Mouse (Mus musculus): ENCODE measurements at regions not wholly inside any gene's neighbourhood (a gene's known extent, or its start where the extent isn't known, plus 50 kb on each side); places are given as distances from the start of the nearest gene placed in this dataset.

GRCm38 (mm10) chr8:56682564-56682963, 131.7 kb downstream of the Fbxo8 start:
- Histone ChIP-seq H3K27ac (no peak overlapping the region), H3K4me3 (no peak overlapping the region), H3K27me3 (replicated peaks) (no peaks in the 10 kb centered on the region), H3K9ac (no peak overlapping the region), H3K9me3 (no peaks in the 10 kb centered on the region), H3K36me3 (no peaks in the 10 kb centered on the region), H3K4me1 (no peaks in the 10 kb centered on the region), H3K4me2 (replicated peaks) (no peak overlapping the region)
- no peak for ATAC-seq (ENCODE audit: low FRiP score, low read depth)
- 32% methylated on average over 3 of the region's 3 CpGs for WGBS

- Histone ChIP-seq H3K27ac (no peak overlapping the region), H3K27me3 (replicated peaks) (no peaks in the 10 kb centered on the region), H3K9me3 (no peaks in the 10 kb centered on the region), H3K9ac (no peak overlapping the region), H3K4me2 (replicated peaks) (no peak overlapping the region), H3K4me3 (no peak overlapping the region), H3K36me3 (no peaks in the 10 kb centered on the region), H3K4me1 (no peaks in the 10 kb centered on the region)
- ATAC-seq (ENCODE audit: low FRiP score, low read depth) = no peak
- 93% methylated on average over 7 of the region's 7 CpGs for WGBS
Measured at GRCm38 (mm10) chr8:56684352-56684751, 133.5 kb downstream of the Fbxo8 start.

GRCm38 (mm10) chr8:56695436-56695835, 144.5 kb downstream of the Fbxo8 start:
- Histone ChIP-seq H3K4me3 (no peak overlapping the region), H3K9ac (no peak overlapping the region), H3K9me3 (no peaks in the 10 kb centered on the region), H3K27ac (no peak overlapping the region), H3K4me2 (replicated peaks) (no peak overlapping the region), H3K27me3 (replicated peaks) (no peaks in the 10 kb centered on the region), H3K4me1 (no peaks in the 10 kb centered on the region), H3K36me3 (no peaks in the 10 kb centered on the region)
- 90% methylated on average over 1 of the region's 1 CpGs for WGBS
- no peak for ATAC-seq (ENCODE audit: low FRiP score, low read depth)

- no peak overlapping the region for H3K27ac ChIP-seq
- no peak overlapping the region for H3K9ac ChIP-seq
- H3K4me1 ChIP-seq = no peaks in the 10 kb centered on the region
- no peaks in the 10 kb centered on the region for H3K27me3 ChIP-seq (replicated peaks)
- no peak overlapping the region for H3K4me3 ChIP-seq
- H3K9me3 ChIP-seq = no peaks in the 10 kb centered on the region
- no peak for ATAC-seq (ENCODE audit: low FRiP score, low read depth)
- no peak overlapping the region for H3K4me2 ChIP-seq (replicated peaks)
- no peaks in the 10 kb centered on the region for H3K36me3 ChIP-seq
- 82% methylated on average over 2 of the region's 2 CpGs for WGBS
Measured at GRCm38 (mm10) chr8:56700580-56701145, 149.8 kb downstream of the Fbxo8 start.

- Histone ChIP-seq H3K4me2 (replicated peaks) (no peak overlapping the region), H3K4me3 (no peak overlapping the region), H3K36me3 (no peaks in the 10 kb centered on the region), H3K27me3 (replicated peaks) (no peaks in the 10 kb centered on the region), H3K27ac (no peak overlapping the region), H3K4me1 (peaks cover 5% of the 10 kb centered on the region; the same call in 1 of the 2 replicates), H3K9ac (no peak overlapping the region), H3K9me3 (no peaks in the 10 kb centered on the region)
- no peak; the same call in 1 of the 2 replicates for ATAC-seq (ENCODE audit: low FRiP score, low read depth)
- WGBS = 60% methylated on average over 10 of the region's 10 CpGs
Measured at GRCm38 (mm10) chr8:56706377-56706776, 155.5 kb downstream of the Fbxo8 start.

- H3K36me3 ChIP-seq = no peaks in the 10 kb centered on the region
- H3K27ac ChIP-seq = no peak overlapping the region
- ATAC-seq (ENCODE audit: low FRiP score, low read depth) = peak; percentile 54; the same call in 1 of the 2 replicates
- 36% methylated on average over 14 of the region's 14 CpGs for WGBS
- H3K4me3 ChIP-seq = no peak overlapping the region
- peak overlapping the region; percentile 27; the same call in 1 of the 2 replicates for H3K4me2 ChIP-seq (replicated peaks)
- H3K9ac ChIP-seq = no peak overlapping the region
- peaks cover 5% of the 10 kb centered on the region; the same call in 1 of the 2 replicates for H3K4me1 ChIP-seq
- H3K27me3 ChIP-seq (replicated peaks) = no peaks in the 10 kb centered on the region
- no peaks in the 10 kb centered on the region for H3K9me3 ChIP-seq
Measured at GRCm38 (mm10) chr8:56706941-56707706, 156.2 kb downstream of the Fbxo8 start.

GRCm38 (mm10) chr8:56720001-56720400, 169.1 kb downstream of the Fbxo8 start:
- no peak overlapping the region for H3K4me3 ChIP-seq
- 85% methylated on average over 1 of the region's 1 CpGs for WGBS
- no peak overlapping the region for H3K4me2 ChIP-seq (replicated peaks)
- no peaks in the 10 kb centered on the region for H3K27me3 ChIP-seq (replicated peaks)
- H3K9me3 ChIP-seq = no peaks in the 10 kb centered on the region
- no peak for ATAC-seq (ENCODE audit: low FRiP score, low read depth)
- no peaks in the 10 kb centered on the region for H3K4me1 ChIP-seq
- no peak overlapping the region for H3K9ac ChIP-seq
- no peak overlapping the region for H3K27ac ChIP-seq
- H3K36me3 ChIP-seq = no peaks in the 10 kb centered on the region

GRCm38 (mm10) chr8:56722473-56723236, 171.8 kb downstream of the Fbxo8 start:
- ATAC-seq (ENCODE audit: low FRiP score, low read depth) = no peak
- no peaks in the 10 kb centered on the region for H3K4me1 ChIP-seq

GRCm38 (mm10) chr8:56724607-56725006, 173.7 kb downstream of the Fbxo8 start:
- Histone ChIP-seq H3K4me3 (no peak overlapping the region), H3K9me3 (no peaks in the 10 kb centered on the region), H3K4me1 (no peaks in the 10 kb centered on the region), H3K27me3 (replicated peaks) (no peaks in the 10 kb centered on the region), H3K27ac (no peak overlapping the region), H3K4me2 (replicated peaks) (no peak overlapping the region), H3K36me3 (no peaks in the 10 kb centered on the region), H3K9ac (no peak overlapping the region)
- 79% methylated on average over 2 of the region's 2 CpGs for WGBS
- ATAC-seq (ENCODE audit: low FRiP score, low read depth) = no peak

More at GRCm38 (mm10) chr8:56722473-56723236, 171.8 kb downstream of the Fbxo8 start:
- WGBS = 69% methylated on average over 2 of the region's 2 CpGs
- no peaks in the 10 kb centered on the region for H3K9me3 ChIP-seq
- no peak overlapping the region for H3K4me3 ChIP-seq
- H3K4me2 ChIP-seq (replicated peaks) = no peak overlapping the region
- H3K36me3 ChIP-seq = no peaks in the 10 kb centered on the region
- H3K27ac ChIP-seq = no peak overlapping the region
- no peaks in the 10 kb centered on the region for H3K27me3 ChIP-seq (replicated peaks)
- H3K9ac ChIP-seq = no peak overlapping the region

- no peak overlapping the region for H3K27ac ChIP-seq
- 62% methylated on average over 6 of the region's 6 CpGs for WGBS
- no peaks in the 10 kb centered on the region for H3K9me3 ChIP-seq
- H3K4me1 ChIP-seq = no peaks in the 10 kb centered on the region
- H3K27me3 ChIP-seq (replicated peaks) = no peaks in the 10 kb centered on the region
- no peak overlapping the region for H3K4me3 ChIP-seq
- no peaks in the 10 kb centered on the region for H3K36me3 ChIP-seq
- no peak overlapping the region for H3K9ac ChIP-seq
- no peak for ATAC-seq (ENCODE audit: low FRiP score, low read depth)
- no peak overlapping the region for H3K4me2 ChIP-seq (replicated peaks)
Measured at GRCm38 (mm10) chr8:56733318-56733717, 182.4 kb downstream of the Fbxo8 start.

- no peak overlapping the region for H3K4me3 ChIP-seq
- H3K4me2 ChIP-seq (replicated peaks) = no peak overlapping the region
- H3K27me3 ChIP-seq (replicated peaks) = no peaks in the 10 kb centered on the region
- H3K9ac ChIP-seq = no peak overlapping the region
- H3K9me3 ChIP-seq = no peaks in the 10 kb centered on the region
- ATAC-seq (ENCODE audit: low FRiP score, low read depth) = no peak
- H3K4me1 ChIP-seq = no peaks in the 10 kb centered on the region
- WGBS = 82% methylated on average over 2 of the region's 2 CpGs
- H3K27ac ChIP-seq = no peak overlapping the region
- H3K36me3 ChIP-seq = no peaks in the 10 kb centered on the region
Measured at GRCm38 (mm10) chr8:56735021-56735420, 184.1 kb downstream of the Fbxo8 start.

- ATAC-seq (ENCODE audit: low FRiP score, low read depth) = no peak
- Histone ChIP-seq H3K4me1 (no peaks in the 10 kb centered on the region), H3K4me3 (no peak overlapping the region), H3K9ac (no peak overlapping the region), H3K4me2 (replicated peaks) (no peak overlapping the region), H3K27ac (no peak overlapping the region), H3K9me3 (no peaks in the 10 kb centered on the region), H3K36me3 (no peaks in the 10 kb centered on the region), H3K27me3 (replicated peaks) (no peaks in the 10 kb centered on the region)
- 82% methylated on average over 5 of the region's 5 CpGs for WGBS
Measured at GRCm38 (mm10) chr8:56767034-56767433, 216.1 kb downstream of the Fbxo8 start.
